Mouse (Mus musculus): ENCODE measurements around the gene Fam185a. TPM values are rescaled to one million over a fixed set of nuclear protein-coding genes. Genes with fewer than 3 reads are reported as not detected.

The Fam185a gene
- polyA plus RNA-seq, 1 experiment: not detected

DNA sequence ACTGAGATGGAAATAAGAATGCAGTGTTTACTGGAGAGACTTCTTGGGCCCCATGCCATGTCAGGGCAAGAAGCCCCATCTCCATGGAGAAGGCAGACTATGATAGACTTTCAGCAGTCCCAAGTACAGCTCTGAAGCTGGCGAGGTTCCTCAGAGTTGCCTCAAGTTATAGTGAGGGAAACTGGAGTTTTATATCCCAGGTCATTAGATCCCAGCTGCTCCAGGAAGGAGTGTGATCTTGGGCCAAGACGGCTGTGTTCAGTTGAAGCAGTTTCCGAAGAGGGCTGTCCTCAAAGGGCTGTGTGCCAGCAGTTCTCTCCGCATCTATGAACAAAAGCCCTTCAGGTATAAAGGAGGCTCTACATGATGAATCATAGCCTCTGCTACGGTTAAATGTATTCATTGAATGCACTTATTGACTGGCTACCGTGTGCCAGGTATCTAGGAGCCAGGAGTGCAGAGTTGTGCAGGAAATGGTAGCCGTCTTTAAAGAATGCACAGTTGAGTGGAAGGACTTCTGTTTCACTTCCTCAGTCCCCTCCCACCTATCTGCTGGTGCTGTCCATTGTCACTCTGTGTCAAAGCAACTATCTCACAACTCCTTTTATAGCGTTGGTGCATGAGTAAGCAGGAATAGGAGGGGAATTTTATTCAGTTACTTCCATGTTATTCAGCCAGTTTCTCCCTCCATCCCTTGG lies 16.2 kb downstream of the Fam185a start:
- Histone ChIP-seq H3K4me1 (ENCODE audit: control insufficient read depth) (no peaks in the 10 kb centered on the region), H3K36me3 (ENCODE audit: control insufficient read depth) (peaks cover 15% of the 10 kb centered on the region), H3K9me3 (ENCODE audit: control insufficient read depth, low read length) (no peaks in the 10 kb centered on the region), H3K27me3 (ENCODE audit: control insufficient read depth) (no peaks in the 10 kb centered on the region), H3K4me3 (replicated peaks) (no peak overlapping the region)
- TF ChIP-seq GATA1 (IDR thresholded peaks at IDR 0.05; ENCODE audit: low read length): no peak
- no peak for TF ChIP-seq TAL1 (IDR thresholded peaks at IDR 0.05; ENCODE audit: low read length)

DNA sequence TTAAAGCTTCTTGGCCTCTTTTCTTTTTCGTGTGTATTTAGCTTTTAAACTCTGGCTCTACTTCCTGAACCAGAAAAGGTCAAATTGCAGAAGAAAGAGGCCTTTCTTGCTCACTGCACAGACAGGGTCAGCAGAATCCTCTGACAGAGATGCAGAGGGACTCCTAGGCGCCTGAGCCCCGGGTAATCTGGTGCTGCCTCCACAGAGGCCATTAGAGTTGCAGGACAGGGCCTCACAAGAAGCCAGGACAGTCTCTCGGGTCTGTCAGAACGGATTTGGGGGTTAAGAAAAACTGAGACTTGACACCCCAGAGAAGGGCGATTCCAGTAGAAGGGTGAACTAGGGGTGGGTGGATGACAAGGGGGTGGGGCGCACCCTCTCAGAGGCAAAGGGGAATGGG lies 42.6 kb downstream of the Fam185a start:
- H3K9me3 ChIP-seq (ENCODE audit: control insufficient read depth, low read length): no peaks in the 10 kb centered on the region
- no peaks in the 10 kb centered on the region for H3K27me3 ChIP-seq (ENCODE audit: control insufficient read depth)
- H3K4me1 ChIP-seq (ENCODE audit: control insufficient read depth): no peaks in the 10 kb centered on the region
- H3K4me3 ChIP-seq (replicated peaks): no peak overlapping the region
- H3K36me3 ChIP-seq (ENCODE audit: control insufficient read depth): no peaks in the 10 kb centered on the region
- TF ChIP-seq TAL1 (IDR thresholded peaks at IDR 0.05; ENCODE audit: low read length) (no peak), GATA1 (IDR thresholded peaks at IDR 0.05; ENCODE audit: low read length) (no peak)

DNA sequence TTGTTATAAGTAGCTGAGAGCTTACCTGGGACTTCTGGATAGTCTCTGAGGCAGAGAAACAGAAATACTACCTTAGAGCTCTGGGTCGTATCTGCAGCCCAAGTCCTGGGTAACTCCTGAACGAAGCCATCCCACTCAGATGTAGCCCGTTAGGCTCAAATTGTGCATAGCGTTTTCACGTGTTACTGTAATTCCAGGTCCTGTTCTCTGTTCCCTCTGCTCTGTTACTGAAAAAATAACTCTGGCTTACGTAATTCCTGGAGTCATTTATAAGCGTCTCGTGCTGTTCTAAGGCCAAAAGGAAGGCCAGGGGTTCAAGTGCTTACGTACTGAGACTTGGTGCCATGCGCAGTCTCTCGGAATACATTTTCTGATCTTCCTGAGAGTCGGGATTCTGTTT lies 43.3 kb downstream of the Fam185a start:
- no peaks in the 10 kb centered on the region for H3K4me1 ChIP-seq (ENCODE audit: control insufficient read depth)
- H3K9me3 ChIP-seq (ENCODE audit: control insufficient read depth, low read length): no peaks in the 10 kb centered on the region
- TF ChIP-seq GATA1 (IDR thresholded peaks at IDR 0.05; ENCODE audit: low read length) (no peak), TAL1 (IDR thresholded peaks at IDR 0.05; ENCODE audit: low read length) (no peak)
- H3K4me3 ChIP-seq (replicated peaks): no peak overlapping the region
- H3K27me3 ChIP-seq (ENCODE audit: control insufficient read depth): no peaks in the 10 kb centered on the region
- H3K36me3 ChIP-seq (ENCODE audit: control insufficient read depth): no peaks in the 10 kb centered on the region

DNA sequence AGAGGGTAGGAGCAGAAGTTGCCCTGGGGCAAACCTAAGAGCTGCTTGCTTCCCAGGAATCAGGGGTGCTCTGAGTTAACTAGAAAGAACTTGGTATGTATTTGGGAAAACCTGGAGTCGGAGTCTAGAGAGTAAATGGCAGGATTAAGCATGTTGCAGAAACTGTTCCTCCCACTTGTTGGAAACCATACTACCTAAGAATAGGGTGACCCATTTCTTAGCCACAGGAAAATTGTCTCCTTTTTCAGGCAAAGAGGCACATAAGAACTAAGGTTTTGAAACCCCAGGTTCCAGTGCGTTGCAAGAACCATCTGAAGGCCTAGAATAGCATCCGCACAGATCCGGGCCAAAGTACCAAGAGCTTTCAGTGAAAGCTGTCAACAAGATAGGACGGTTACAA lies 53.7 kb downstream of the Fam185a start:
- Histone ChIP-seq H3K36me3 (ENCODE audit: control insufficient read depth) (peaks cover 10% of the 10 kb centered on the region), H3K9me3 (ENCODE audit: control insufficient read depth, low read length) (no peaks in the 10 kb centered on the region), H3K4me3 (replicated peaks) (no peak overlapping the region), H3K4me1 (ENCODE audit: control insufficient read depth) (no peaks in the 10 kb centered on the region), H3K27me3 (ENCODE audit: control insufficient read depth) (no peaks in the 10 kb centered on the region)
- TF ChIP-seq GATA1 (IDR thresholded peaks at IDR 0.05; ENCODE audit: low read length) (no peak), TAL1 (IDR thresholded peaks at IDR 0.05; ENCODE audit: low read length) (no peak)

DNA sequence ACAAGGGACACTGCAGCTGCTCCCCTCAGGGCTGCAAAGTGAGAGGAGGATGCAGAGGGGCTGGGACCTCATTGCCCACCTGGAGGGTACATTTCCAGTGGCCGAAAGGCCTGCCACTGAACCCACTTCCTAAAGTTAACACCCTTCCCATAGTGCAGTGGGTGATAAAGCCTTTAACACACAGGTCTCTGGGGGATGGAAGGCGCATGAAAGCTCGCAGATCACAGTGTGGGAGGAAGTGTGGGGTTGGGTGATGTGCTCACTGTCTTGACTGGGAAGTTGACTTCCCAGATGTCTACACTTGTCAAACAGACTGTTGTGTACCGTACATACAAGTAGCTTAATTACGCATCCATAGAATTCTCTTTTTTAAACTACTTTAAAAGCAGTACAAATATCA lies 55.0 kb downstream of the Fam185a start:
- Histone ChIP-seq H3K9me3 (ENCODE audit: control insufficient read depth, low read length) (no peaks in the 10 kb centered on the region), H3K4me3 (replicated peaks) (no peak overlapping the region), H3K36me3 (ENCODE audit: control insufficient read depth) (peaks cover 10% of the 10 kb centered on the region), H3K4me1 (ENCODE audit: control insufficient read depth) (no peaks in the 10 kb centered on the region), H3K27me3 (ENCODE audit: control insufficient read depth) (no peaks in the 10 kb centered on the region)
- no peak for TF ChIP-seq TAL1 (IDR thresholded peaks at IDR 0.05; ENCODE audit: low read length)
- TF ChIP-seq GATA1 (IDR thresholded peaks at IDR 0.05; ENCODE audit: low read length): no peak

DNA sequence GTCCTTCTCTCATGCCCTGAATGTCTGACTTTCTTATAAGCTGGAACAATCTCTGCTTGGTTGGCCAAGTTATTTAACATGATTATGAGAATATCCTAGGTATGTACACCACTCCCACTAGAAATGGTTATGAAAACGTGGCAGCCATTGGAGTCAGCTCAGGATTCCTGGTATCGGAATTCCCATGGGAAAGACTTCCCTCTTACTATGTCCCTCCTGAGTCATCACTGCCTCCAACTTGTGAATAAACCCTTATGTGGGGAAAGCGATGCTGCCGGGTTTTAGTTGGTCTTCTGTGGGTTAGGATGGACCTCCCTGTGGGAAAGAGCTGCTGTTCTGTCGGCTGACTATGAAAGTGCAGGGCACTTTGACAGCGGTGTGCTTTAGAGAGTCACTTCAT lies 56.8 kb downstream of the Fam185a start:
- Histone ChIP-seq H3K36me3 (ENCODE audit: control insufficient read depth) (peaks cover 10% of the 10 kb centered on the region), H3K27me3 (ENCODE audit: control insufficient read depth) (no peaks in the 10 kb centered on the region), H3K9me3 (ENCODE audit: control insufficient read depth, low read length) (no peaks in the 10 kb centered on the region), H3K4me3 (replicated peaks) (no peak overlapping the region), H3K4me1 (ENCODE audit: control insufficient read depth) (no peaks in the 10 kb centered on the region)
- TF ChIP-seq GATA1 (IDR thresholded peaks at IDR 0.05; ENCODE audit: low read length) (no peak), TAL1 (IDR thresholded peaks at IDR 0.05; ENCODE audit: low read length) (no peak)

DNA sequence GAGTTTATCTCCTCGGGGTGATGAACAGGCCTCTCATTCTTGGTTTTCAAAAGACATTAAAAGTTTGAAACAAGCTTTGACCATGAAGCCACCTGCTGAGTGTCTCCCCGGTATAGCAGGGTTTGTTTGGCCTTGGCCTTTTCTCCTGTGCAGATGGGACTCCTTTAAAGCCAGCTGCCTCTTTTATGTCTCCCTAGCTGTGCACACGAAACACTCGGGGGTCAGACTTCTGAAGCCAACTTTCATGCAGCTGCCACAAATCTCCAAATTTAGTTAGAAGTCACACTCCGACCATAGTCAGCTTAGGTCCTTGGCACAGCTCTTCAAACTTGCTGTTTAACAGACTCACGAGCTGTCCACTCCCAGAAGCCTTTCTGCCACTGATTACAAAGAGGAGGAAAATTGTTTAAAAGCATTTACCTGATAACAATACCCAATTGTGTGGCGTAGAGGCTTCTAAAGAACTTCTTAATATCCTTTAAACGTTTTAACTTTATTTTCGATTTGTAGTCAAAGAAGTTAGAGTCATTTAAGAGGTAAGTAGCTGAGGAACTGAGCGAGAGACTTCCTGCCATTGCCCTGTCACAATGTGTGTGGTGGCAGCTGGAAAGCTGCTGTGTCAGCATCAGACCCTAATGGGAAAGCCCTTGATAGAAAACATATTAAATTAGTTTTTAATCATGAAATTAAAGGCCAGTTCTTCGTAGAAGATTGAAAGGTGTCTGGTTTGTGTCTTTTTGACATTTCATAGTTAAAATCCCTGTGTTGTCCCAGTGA lies 57.9 kb downstream of the Fam185a start:
- TF ChIP-seq TAL1 (IDR thresholded peaks at IDR 0.05; ENCODE audit: low read length) (no peak), GATA1 (IDR thresholded peaks at IDR 0.05; ENCODE audit: low read length) (no peak)
- Histone ChIP-seq H3K4me1 (ENCODE audit: control insufficient read depth) (no peaks in the 10 kb centered on the region), H3K36me3 (ENCODE audit: control insufficient read depth) (peaks cover 10% of the 10 kb centered on the region)

DNA sequence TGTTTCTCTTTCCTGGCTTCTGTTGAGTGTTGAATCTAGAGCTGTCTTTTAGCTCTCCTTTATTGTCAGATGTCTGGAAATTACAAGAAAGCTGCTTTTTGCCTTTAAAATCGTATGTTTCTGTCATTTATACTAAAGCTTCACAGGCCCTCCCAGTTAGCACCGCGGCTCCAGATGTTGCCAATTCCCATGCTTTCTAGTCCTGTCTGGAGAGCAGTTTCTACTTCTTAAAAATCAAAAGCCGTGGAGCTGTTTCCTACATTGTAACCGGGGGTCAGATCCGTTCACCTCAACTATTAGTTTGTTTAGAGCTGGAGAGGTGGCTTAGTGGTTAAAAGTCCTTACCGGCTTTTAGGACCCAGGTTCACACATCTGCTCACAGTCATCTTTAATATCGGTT lies 58.5 kb downstream of the Fam185a start:
- H3K36me3 ChIP-seq (ENCODE audit: control insufficient read depth): peaks cover 10% of the 10 kb centered on the region
- TF ChIP-seq GATA1 (IDR thresholded peaks at IDR 0.05; ENCODE audit: low read length): no peak
- no peak for TF ChIP-seq TAL1 (IDR thresholded peaks at IDR 0.05; ENCODE audit: low read length)

More for the DNA sequence above, 57.9 kb downstream of the Fam185a start:
- Histone ChIP-seq H3K9me3 (ENCODE audit: control insufficient read depth, low read length) (no peaks in the 10 kb centered on the region), H3K27me3 (ENCODE audit: control insufficient read depth) (no peaks in the 10 kb centered on the region), H3K4me3 (replicated peaks) (no peak overlapping the region)

DNA sequence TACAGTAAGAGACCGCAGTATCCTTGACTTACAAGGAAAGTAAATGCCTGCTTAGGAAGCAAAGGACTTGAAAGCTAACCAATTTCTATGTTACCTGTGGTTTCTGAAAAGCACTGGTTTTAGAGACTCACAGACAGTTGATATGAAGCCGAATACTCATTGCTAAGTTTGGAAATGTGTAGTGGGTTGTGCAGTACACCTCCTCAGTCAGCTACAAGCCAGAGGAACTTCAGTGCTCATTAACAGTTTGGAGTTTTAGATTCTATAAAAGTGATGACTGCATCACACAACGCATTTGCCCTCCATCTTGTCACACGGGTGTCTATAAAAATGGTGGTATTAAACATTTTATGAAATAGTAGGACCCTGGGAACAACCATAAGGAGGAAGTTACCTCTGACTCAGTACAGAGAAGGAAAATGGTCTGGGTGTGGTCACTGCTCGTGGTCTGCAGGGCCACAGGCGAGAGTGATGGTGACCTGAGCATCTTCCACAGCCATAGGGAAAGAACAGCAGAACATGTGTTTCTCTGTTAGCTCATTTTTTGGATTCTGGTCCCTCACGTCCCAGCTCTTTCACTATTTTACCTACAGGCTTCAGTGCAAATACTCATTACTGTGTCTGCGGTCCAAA lies 60.6 kb downstream of the Fam185a start:
- H3K36me3 ChIP-seq (ENCODE audit: control insufficient read depth): peaks cover 4% of the 10 kb centered on the region
- H3K4me1 ChIP-seq (ENCODE audit: control insufficient read depth): no peaks in the 10 kb centered on the region
- H3K27me3 ChIP-seq (ENCODE audit: control insufficient read depth): no peaks in the 10 kb centered on the region
- TF ChIP-seq GATA1 (IDR thresholded peaks at IDR 0.05; ENCODE audit: low read length) (no peak), TAL1 (IDR thresholded peaks at IDR 0.05; ENCODE audit: low read length) (no peak)
- no peaks in the 10 kb centered on the region for H3K9me3 ChIP-seq (ENCODE audit: control insufficient read depth, low read length)
- H3K4me3 ChIP-seq (replicated peaks): no peak overlapping the region

More for the DNA sequence above, 58.5 kb downstream of the Fam185a start:
- no peaks in the 10 kb centered on the region for H3K27me3 ChIP-seq (ENCODE audit: control insufficient read depth)
- no peaks in the 10 kb centered on the region for H3K4me1 ChIP-seq (ENCODE audit: control insufficient read depth)
- H3K4me3 ChIP-seq (replicated peaks): no peak overlapping the region
- H3K9me3 ChIP-seq (ENCODE audit: control insufficient read depth, low read length): no peaks in the 10 kb centered on the region

Measured in erythroblast, embryonic 14.5 days (primary cell).